31 mouse cellular contexts compared by ENCODE assay signal in the genomic region with DNA sequence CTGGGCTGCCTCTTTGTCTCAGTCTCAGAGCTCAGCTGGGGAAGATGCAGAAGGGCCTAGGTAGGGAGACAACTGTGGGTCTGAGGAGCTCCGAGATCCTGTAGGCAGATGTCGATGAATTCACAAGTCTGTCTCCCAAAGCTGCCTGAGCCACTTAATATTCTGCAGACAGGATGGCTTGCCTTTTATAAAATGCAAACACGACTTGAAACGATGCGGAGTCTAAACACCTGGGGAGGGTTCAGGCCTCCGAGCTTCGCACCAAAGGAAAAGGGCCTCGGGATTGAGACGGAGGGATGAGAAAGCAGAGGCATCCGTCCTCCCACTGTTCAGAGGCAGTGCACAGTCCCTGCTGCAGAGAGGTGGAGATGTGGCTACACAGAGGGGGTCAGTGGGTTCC.
DNase-seq lines count a peak whose midpoint lies in the region; ATAC-seq and TF ChIP-seq lines count a peak whose summit lies in the region.
"Had no signal": no experiment of that assay in that cellular context is flagged by ENCODE, and none has a peak within 500 bp of the region (broad histone marks: within the 10 kb centered on the region; RNA-seq: fewer than 3 reads in every experiment).

No protein-coding gene starts in this region.

- no peak overlapping the region for H3K4me3 ChIP-seq in neural tube, embryonic 11.5 days (ENCODE audit: low read depth, low read length)
- H3K4me3 ChIP-seq in limb, embryonic 10.5 days: no peak overlapping the region
- no peak overlapping the region for H3K4me3 ChIP-seq in midbrain, embryonic 15.5 days
- H3K4me3 ChIP-seq in left cerebral cortex, adult 2 months: no peak overlapping the region
- H3K4me3 ChIP-seq: embryonic facial prominence, embryonic 13.5 days; erythroblast, embryonic 14.5 days; forebrain, embryonic 13.5 days; gastrocnemius, adult 2 months; intestine, embryonic 15.5 days; limb, embryonic 13.5 days; liver, embryonic 12.5 days had no signal

- no peaks in the 10 kb centered on the region for H3K36me3 ChIP-seq in neural tube, embryonic 11.5 days (ENCODE audit: control insufficient read depth, insufficient read depth, low read length)
- no peaks in the 10 kb centered on the region for H3K36me3 ChIP-seq in limb, embryonic 10.5 days
- no peaks in the 10 kb centered on the region for H3K36me3 ChIP-seq in midbrain, embryonic 15.5 days (replicated peaks)
- H3K36me3 ChIP-seq: embryonic facial prominence, embryonic 13.5 days; G1E; intestine, embryonic 15.5 days; limb, embryonic 13.5 days; liver, embryonic 12.5 days had no signal

- TF ChIP-seq CTCF in left cerebral cortex, adult 2 months (IDR thresholded peaks at IDR 0.05): no peak

- no peaks in the 10 kb centered on the region for H3K27me3 ChIP-seq in neural tube, embryonic 11.5 days (ENCODE audit: control insufficient read depth, insufficient read depth, low read length)
- H3K27me3 ChIP-seq in limb, embryonic 10.5 days (ENCODE audit: low read depth, poor library complexity, severe bottlenecking): peaks cover 69% of the 10 kb centered on the region
- H3K27me3 ChIP-seq in midbrain, embryonic 15.5 days (replicated peaks): no peaks in the 10 kb centered on the region
- H3K27me3 ChIP-seq: intestine, embryonic 15.5 days; liver, embryonic 12.5 days had no signal

- ATAC-seq in neural tube, embryonic 11.5 days (ENCODE audit: insufficient read depth, low FRiP score, low TSS enrichment): no peak
- ATAC-seq in midbrain, embryonic 15.5 days (replicated peaks): no peak
- ATAC-seq: forebrain, embryonic 13.5 days; intestine, embryonic 15.5 days; liver, embryonic 12.5 days; Patski had no signal

- WGBS in neural tube, embryonic 11.5 days: 74% methylated on average over 10 of the region's 10 CpGs
- 82% methylated on average over 10 of the region's 10 CpGs for WGBS in limb, embryonic 10.5 days
- WGBS in midbrain, embryonic 15.5 days: 22% methylated on average over 10 of the region's 10 CpGs

- peaks cover 9% of the 10 kb centered on the region for H3K4me1 ChIP-seq in neural tube, embryonic 11.5 days (ENCODE audit: control insufficient read depth, insufficient read depth, low read length)
- peaks cover 60% of the 10 kb centered on the region for H3K4me1 ChIP-seq in limb, embryonic 10.5 days
- H3K4me1 ChIP-seq in midbrain, embryonic 15.5 days: peaks cover 40% of the 10 kb centered on the region
- H3K4me1 ChIP-seq: liver, embryonic 12.5 days had no signal

- no peak overlapping the region for H3K4me2 ChIP-seq in neural tube, embryonic 11.5 days (ENCODE audit: low read depth)
- no peak overlapping the region for H3K4me2 ChIP-seq in midbrain, embryonic 15.5 days
- H3K4me2 ChIP-seq: embryonic facial prominence, embryonic 13.5 days; forebrain, embryonic 13.5 days; intestine, embryonic 15.5 days; limb, embryonic 13.5 days; liver, embryonic 12.5 days had no signal

- intact Hi-C loops in left cerebral cortex, adult 2 months (cut with DNase I): no loop called here

- no peaks in the 10 kb centered on the region for H3K9me3 ChIP-seq in neural tube, embryonic 11.5 days (ENCODE audit: control insufficient read depth, low read length)
- no peaks in the 10 kb centered on the region for H3K9me3 ChIP-seq in limb, embryonic 10.5 days (replicated peaks)
- H3K9me3 ChIP-seq in midbrain, embryonic 15.5 days: no peaks in the 10 kb centered on the region
- H3K9me3 ChIP-seq: embryonic facial prominence, embryonic 13.5 days; forebrain, embryonic 13.5 days; intestine, embryonic 15.5 days; limb, embryonic 13.5 days; liver, embryonic 12.5 days had no signal

- no peak for DNase-seq in neural tube, embryonic 11.5 days (ENCODE audit: low spot score)
- no peak for DNase-seq in neural tube, embryonic 10.5 days (ENCODE audit: extremely low spot score, low spot score)
- no peak for DNase-seq in limb, embryonic 10.5 days (ENCODE audit: low spot score)
- no peak for DNase-seq in heart, adult 18-20 months
- no peak for DNase-seq in left cerebral cortex, adult 2 months (ENCODE audit: extremely low spot score in 1 of 2, low spot score in 2 of 2)
- DNase-seq in heart, adult 9 months (ENCODE audit: low spot score in 2 of 2): no peak
- DNase-seq: adrenal gland, postnatal 36 days; B cell, adult 2 months; cerebellum, adult 8-10 months; cerebellum, postnatal 36 days; embryo, embryonic 11 days; gastrocnemius, adult 2 months; heart, adult 11 months; heart, postnatal 36 days; kidney, adult 8-10 months; kidney, postnatal 25 days; layer of hippocampus, postnatal 36 days; lung, adult 18-20 months; lung, postnatal 10 days; right cerebral cortex, adult 18-20 months; thymus, adult 18-20 months; thymus, postnatal 36 days had no signal

- peak overlapping the region; percentile 22; the same call in 1 of the 2 replicates for H3K9ac ChIP-seq in neural tube, embryonic 11.5 days (ENCODE audit: low read length)
- H3K9ac ChIP-seq in midbrain, embryonic 15.5 days: no peak overlapping the region
- H3K9ac ChIP-seq: embryonic facial prominence, embryonic 13.5 days; forebrain, embryonic 13.5 days; intestine, embryonic 15.5 days; limb, embryonic 13.5 days; liver, embryonic 12.5 days had no signal

- H3K27ac ChIP-seq in neural tube, embryonic 11.5 days (ENCODE audit: low read depth, low read length): no peak overlapping the region
- 0 out of 2 replicates have a peak overlapping the region, but pooled peaks have one; percentile 32 for H3K27ac ChIP-seq in limb, embryonic 10.5 days
- peak overlapping the region; percentile 72 for H3K27ac ChIP-seq in midbrain, embryonic 15.5 days
- no peak overlapping the region for H3K27ac ChIP-seq in left cerebral cortex, adult 2 months
- H3K27ac ChIP-seq: embryonic facial prominence, embryonic 13.5 days; forebrain, embryonic 13.5 days; gastrocnemius, adult 2 months; intestine, embryonic 15.5 days; limb, embryonic 13.5 days; liver, embryonic 12.5 days had no signal

Comparison
In these comparisons a context has a peak if more than half of its experiments do, and no peak if none do; other contexts are left out.
1. H3K27ac ChIP-seq: peak in limb, embryonic 10.5 days (single experiment) and midbrain, embryonic 15.5 days (single experiment); none in neural tube, embryonic 11.5 days (single experiment) and left cerebral cortex, adult 2 months (single experiment).